Mouse (Mus musculus): ENCODE data around the gene Rpn2. TPM values are rescaled to one million over a fixed set of nuclear protein-coding genes. Genes with fewer than 3 reads are reported as not detected.

The Rpn2 gene
- polyA plus RNA-seq, 1 experiment from 2014 or later: 331 TPM

GRCm38 (mm10) chr2:157367184-157367893, 88.5 kb downstream of the Rpn2 start, which contains the start of gene Manbal:
TSS of gene Manbal (plus strand) at chr2:157367594.
- H3K27ac ChIP-seq: peak within 1 kb of the TSS; percentile 96
- peak within 1 kb of the TSS; percentile 77 for H3K4me2 ChIP-seq (replicated peaks)
- H3K9me3 ChIP-seq: no peaks in the 10 kb centered on the region
- peaks cover 15% of the 10 kb centered on the region for H3K4me1 ChIP-seq (replicated peaks)
- no peaks in the 10 kb centered on the region for H3K36me3 ChIP-seq
- H3K9ac ChIP-seq: peak within 1 kb of the TSS; percentile 91
- ATAC-seq: peak; percentile 91
- H3K27me3 ChIP-seq (replicated peaks): no peaks in the 10 kb centered on the region
- H3K4me3 ChIP-seq (replicated peaks): peak within 1 kb of the TSS; percentile 77
- WGBS: 4% methylated on average over 42 of the region's 42 CpGs

- no peaks in the 10 kb centered on the region for H3K36me3 ChIP-seq
- H3K27ac ChIP-seq: peak overlapping the region; percentile 96
- peak; percentile 41 for ATAC-seq
- peak overlapping the region; percentile 77 for H3K4me2 ChIP-seq (replicated peaks)
- peak overlapping the region; percentile 91 for H3K9ac ChIP-seq
- peaks cover 20% of the 10 kb centered on the region for H3K4me1 ChIP-seq (replicated peaks)
- peak overlapping the region; percentile 77 for H3K4me3 ChIP-seq (replicated peaks)
- H3K27me3 ChIP-seq (replicated peaks): no peaks in the 10 kb centered on the region
- 2% methylated on average over 13 of the region's 13 CpGs for WGBS
- no peaks in the 10 kb centered on the region for H3K9me3 ChIP-seq
These were observed 89.2 kb downstream of the Rpn2 start for GRCm38 (mm10) chr2:157367991-157368390.

DNA sequence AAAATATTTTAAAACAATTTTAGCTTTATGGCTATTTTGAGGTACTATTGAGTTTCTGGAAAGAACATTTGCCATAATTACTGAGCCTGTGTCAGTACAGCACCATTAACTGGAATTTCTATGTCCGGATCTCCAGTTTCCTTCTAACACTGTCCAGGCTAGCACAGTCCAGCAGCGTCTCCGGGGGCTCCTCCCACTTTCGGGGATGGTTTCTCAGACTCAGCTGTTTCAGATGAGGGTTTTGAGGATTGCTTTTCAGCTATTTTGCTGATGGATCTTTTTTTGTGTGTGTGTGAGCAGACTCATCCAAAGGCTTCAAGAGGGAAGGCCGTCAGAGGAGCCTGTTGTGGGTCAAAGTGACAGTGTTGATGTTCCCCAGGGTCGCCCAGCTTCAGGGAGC, 92.9 kb downstream of the Rpn2 start:
- H3K4me3 ChIP-seq (replicated peaks): no peak overlapping the region
- no peak overlapping the region for H3K9ac ChIP-seq
- H3K4me2 ChIP-seq (replicated peaks): no peak overlapping the region
- peak overlapping the region; percentile 62; the same call in 1 of the 2 replicates for H3K27ac ChIP-seq
- H3K36me3 ChIP-seq: no peaks in the 10 kb centered on the region
- peaks cover 30% of the 10 kb centered on the region for H3K4me1 ChIP-seq (replicated peaks)
- ATAC-seq: no peak
- 44% methylated on average over 6 of the region's 6 CpGs for WGBS
- no peaks in the 10 kb centered on the region for H3K9me3 ChIP-seq
- no peaks in the 10 kb centered on the region for H3K27me3 ChIP-seq (replicated peaks)

GRCm38 (mm10) chr2:157373681-157374080, 94.9 kb downstream of the Rpn2 start:
- Histone ChIP-seq H3K27ac (peak overlapping the region; percentile 52), H3K36me3 (no peaks in the 10 kb centered on the region), H3K4me2 (replicated peaks) (no peak overlapping the region), H3K4me3 (replicated peaks) (no peak overlapping the region), H3K9me3 (no peaks in the 10 kb centered on the region), H3K27me3 (replicated peaks) (no peaks in the 10 kb centered on the region), H3K9ac (no peak overlapping the region), H3K4me1 (replicated peaks) (peaks cover 34% of the 10 kb centered on the region)
- peak; percentile 51; the same call in 1 of the 2 replicates for ATAC-seq
- 68% methylated on average over 3 of the region's 3 CpGs for WGBS

- Histone ChIP-seq H3K27me3 (replicated peaks) (no peaks in the 10 kb centered on the region), H3K36me3 (no peaks in the 10 kb centered on the region), H3K4me1 (replicated peaks) (peaks cover 34% of the 10 kb centered on the region), H3K4me3 (replicated peaks) (no peak overlapping the region), H3K4me2 (replicated peaks) (no peak overlapping the region), H3K9me3 (no peaks in the 10 kb centered on the region), H3K9ac (no peak overlapping the region), H3K27ac (peak overlapping the region; percentile 54)
- ATAC-seq: peak; percentile 48
- WGBS: 39% methylated on average over 8 of the region's 8 CpGs
These were observed 96.2 kb downstream of the Rpn2 start for GRCm38 (mm10) chr2:157375051-157375450.

Other genes starting within 250 kb of the Rpn2 start
- 2.0 and 2.3 TPM in 2 replicates for gene Soga1, start 199.8 kb upstream of the Rpn2 start, polyA plus RNA-seq (2015; fragmentation: Nextera tagmentation; extraction: Ambion mirVana)
- not detected in 2 replicates for gene Tldc2, start 192.0 kb upstream of the Rpn2 start, polyA plus RNA-seq (2015; fragmentation: Nextera tagmentation; extraction: Ambion mirVana)
- gene Samhd1, start 143.8 kb upstream of the Rpn2 start, polyA plus RNA-seq (2015; fragmentation: Nextera tagmentation; extraction: Ambion mirVana): 23.5 and 23.7 TPM in 2 replicates
- gene Rbl1, start 74.5 kb upstream of the Rpn2 start, polyA plus RNA-seq (2015; fragmentation: Nextera tagmentation; extraction: Ambion mirVana): 19.5 and 23.3 TPM in 2 replicates
- 0.55 and 0.62 TPM in 2 replicates for gene Mroh8, start 532 bp downstream of the Rpn2 start, polyA plus RNA-seq (2015; fragmentation: Nextera tagmentation; extraction: Ambion mirVana)
- 0.64 and 1.00 TPM in 2 replicates for gene Ghrh, start 68.5 kb downstream of the Rpn2 start, polyA plus RNA-seq (2015; fragmentation: Nextera tagmentation; extraction: Ambion mirVana)
- gene Manbal, start 88.6 kb downstream of the Rpn2 start, polyA plus RNA-seq (2015; fragmentation: Nextera tagmentation; extraction: Ambion mirVana): 68.4 and 73.7 TPM in 2 replicates
- 18.1 and 19.4 TPM in 2 replicates for gene Src, start 139.4 kb downstream of the Rpn2 start, polyA plus RNA-seq (2015; fragmentation: Nextera tagmentation; extraction: Ambion mirVana)

Data from intestine, embryonic 15.5 days (tissue).